ENCODE assay signal across 27 mouse cellular contexts in the genomic region with DNA sequence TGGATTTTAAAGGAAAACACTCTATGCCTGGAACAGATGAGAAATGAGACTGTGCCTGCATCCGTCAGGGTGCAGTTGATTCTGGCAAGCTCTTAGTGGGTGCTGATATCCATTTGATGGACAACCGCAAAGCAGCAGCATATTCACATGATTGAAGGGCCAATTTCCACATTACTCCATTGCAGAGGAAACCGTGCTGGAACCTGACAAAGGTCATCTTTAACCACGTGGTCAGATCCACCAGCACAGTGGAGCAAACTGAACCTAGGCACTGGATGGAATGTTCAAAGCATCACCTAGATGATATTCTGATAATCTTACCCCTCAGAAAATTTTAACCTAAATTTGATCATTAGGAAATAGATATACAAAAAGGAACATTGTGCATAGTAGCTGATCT. TPM values are rescaled to one million over a fixed set of nuclear protein-coding genes. Genes with fewer than 3 reads are reported as not detected.
"Had no signal": no experiment of that assay in that cellular context is flagged by ENCODE, and none has a peak within 500 bp of the region (broad histone marks: within the 10 kb centered on the region; RNA-seq: fewer than 3 reads in every experiment).

No protein-coding gene starts in this region.

- H3K9ac ChIP-seq: forebrain, embryonic 15.5 days; forebrain, postnatal 0 days; heart, embryonic 12.5 days; hindbrain, embryonic 13.5 days; hindbrain, embryonic 15.5 days; limb, embryonic 13.5 days; limb, embryonic 15.5 days; liver, embryonic 13.5 days; liver, embryonic 15.5 days had no signal

- DNase-seq: forebrain, postnatal 0 days; gastrocnemius, postnatal 14 days; gastrocnemius, postnatal 36 days; heart, adult 18-20 months; heart, postnatal 10 days; layer of hippocampus, adult 9-11 months; layer of hippocampus, postnatal 36 days; left cerebral cortex, postnatal 4 days; liver, embryonic 13.5 days; lung, adult 18-20 months had no signal

- H3K4me3 ChIP-seq: forebrain, embryonic 15.5 days; heart, embryonic 10.5 days; heart, embryonic 12.5 days; hindbrain, embryonic 13.5 days; hindbrain, embryonic 15.5 days; limb, embryonic 13.5 days; limb, embryonic 15.5 days; liver, embryonic 13.5 days; liver, embryonic 15.5 days had no signal

- H3K27ac ChIP-seq: forebrain, embryonic 15.5 days; heart, embryonic 10.5 days; hindbrain, embryonic 13.5 days; hindbrain, embryonic 15.5 days; hindbrain, postnatal 0 days; kidney, postnatal 0 days; limb, embryonic 13.5 days; limb, embryonic 15.5 days; liver, embryonic 13.5 days; liver, embryonic 15.5 days had no signal

- H3K27me3 ChIP-seq: forebrain, embryonic 15.5 days; heart, embryonic 12.5 days; hindbrain, embryonic 13.5 days; hindbrain, embryonic 15.5 days; limb, embryonic 13.5 days; limb, embryonic 15.5 days; liver, embryonic 13.5 days; liver, embryonic 15.5 days had no signal

- ATAC-seq: forebrain, embryonic 15.5 days; forebrain, postnatal 0 days; hindbrain, postnatal 0 days; intestine, embryonic 16.5 days had no signal

- H3K9me3 ChIP-seq: forebrain, embryonic 15.5 days; heart, embryonic 10.5 days; hindbrain, embryonic 13.5 days; hindbrain, embryonic 15.5 days; limb, embryonic 15.5 days; liver, embryonic 13.5 days; liver, embryonic 15.5 days had no signal

- H3K4me2 ChIP-seq: forebrain, embryonic 15.5 days; heart, embryonic 12.5 days; hindbrain, embryonic 13.5 days; hindbrain, embryonic 15.5 days; limb, embryonic 13.5 days; limb, embryonic 15.5 days; liver, embryonic 11.5 days; liver, embryonic 13.5 days; liver, embryonic 15.5 days had no signal

- H3K4me1 ChIP-seq: forebrain, embryonic 15.5 days; heart, embryonic 10.5 days; hindbrain, embryonic 13.5 days; hindbrain, embryonic 15.5 days; limb, embryonic 13.5 days; limb, embryonic 15.5 days; liver, embryonic 15.5 days had no signal

RNA-seq across cellular contexts. Expression of gene Dusp13, which starts 25.2 kb away (rescaled TPM):
- total RNA-seq: hematopoietic stem cell, adult 5-6 weeks; hindbrain, postnatal 0 days; left cerebral cortex, postnatal 4 days had no signal
- polyA plus RNA-seq: forebrain, embryonic 15.5 days; heart, embryonic 10.5 days; heart, embryonic 14.5 days; heart, embryonic 16.5 days; hindbrain, embryonic 11.5 days; hindbrain, embryonic 13.5 days; hindbrain, embryonic 15.5 days; intestine, embryonic 14.5 days; intestine, embryonic 16.5 days; kidney, postnatal 0 days; liver, embryonic 11.5 days; liver, embryonic 13.5 days had no signal
